14 mouse cellular contexts compared by ENCODE assay signal in genomic region chr12:17505620-17506074, GRCm38 (mm10). TPM values are rescaled to one million over a fixed set of nuclear protein-coding genes. Genes with fewer than 3 reads are reported as not detected.
A peak's percentile ranks its signal among the peaks of the same experiment; 100 is the strongest.
DNase-seq lines count a peak whose midpoint lies in the region; ATAC-seq lines count a peak whose summit lies in the region.
"Had no signal": no experiment of that assay in that cellular context is flagged by ENCODE, and none has a peak within 500 bp of the region (broad histone marks: within the 10 kb centered on the region; RNA-seq: fewer than 3 reads in every experiment).

No protein-coding gene starts in this region.

- H3K27me3 ChIP-seq in lung, embryonic 15.5 days, result no peaks in the 10 kb centered on the region
- H3K27me3 ChIP-seq in megakaryocyte, embryonic 14.5 days (replicated peaks), result peaks cover 24% of the 10 kb centered on the region

- no peak overlapping the region for H3K27ac ChIP-seq in lung, embryonic 15.5 days
- H3K27ac ChIP-seq: heart, adult 2 months; kidney, postnatal 0 days had no signal

- H3K4me1 ChIP-seq in lung, embryonic 15.5 days, result peaks cover 21% of the 10 kb centered on the region
- H3K4me1 ChIP-seq in megakaryocyte, embryonic 14.5 days, result peaks cover 39% of the 10 kb centered on the region

- peak; percentile 21; the same call in 1 of the 2 replicates for ATAC-seq in lung, embryonic 15.5 days (ENCODE audit: borderline replicate concordance, extremely low read depth, low FRiP score, low TSS enrichment)
- ATAC-seq in granulocyte monocyte progenitor cell, adult 5-6 weeks (replicated peaks; ENCODE audit: poor library complexity, severe bottlenecking), result peak; percentile 13
- ATAC-seq in cerebellum, adult (ENCODE audit: insufficient number of reproducible peaks, low FRiP score, low TSS enrichment), result no peak
- ATAC-seq: forebrain, embryonic 14.5 days had no signal

- no peak overlapping the region for H3K4me3 ChIP-seq in lung, embryonic 15.5 days
- peak overlapping the region; percentile 75 for H3K4me3 ChIP-seq in megakaryocyte, embryonic 14.5 days (replicated peaks)
- H3K4me3 ChIP-seq: heart, adult 2 months had no signal

- DNase-seq in lung, adult 18-20 months, result no peak
- peak; percentile 73 for DNase-seq in thymus, postnatal 14 days
- no peak for DNase-seq in ovary, adult 18-20 months (ENCODE audit: low spot score)
- no peak for DNase-seq in Muller cell, postnatal 12 days (ENCODE audit: inconsistent ontology term)
- DNase-seq: adrenal gland, postnatal 36 days; cerebellum, postnatal 25 days; heart, adult 2 months had no signal

- no peaks in the 10 kb centered on the region for H3K9me3 ChIP-seq in lung, embryonic 15.5 days
- no peaks in the 10 kb centered on the region; the same call in 1 of the 2 replicates for H3K9me3 ChIP-seq in megakaryocyte, embryonic 14.5 days
- H3K9me3 ChIP-seq: G1E had no signal

- no peak overlapping the region for H3K4me2 ChIP-seq in lung, embryonic 15.5 days

- WGBS in lung, embryonic 15.5 days, result 43% methylated on average over 2 of the region's 2 CpGs

- H3K36me3 ChIP-seq in lung, embryonic 15.5 days, result no peaks in the 10 kb centered on the region
- no peaks in the 10 kb centered on the region for H3K36me3 ChIP-seq in megakaryocyte, embryonic 14.5 days (replicated peaks; ENCODE audit: low read length)
- H3K36me3 ChIP-seq: G1E had no signal

- no peak overlapping the region for H3K9ac ChIP-seq in lung, embryonic 15.5 days

RNA-seq across cellular contexts. Expression of gene Odc1, which starts 38.9 kb away (rescaled TPM):
- polyA plus RNA-seq in lung, embryonic 15.5 days (2015; fragmentation: Nextera tagmentation; extraction: Ambion mirVana), result 192 and 214 TPM in 2 replicates
- 145 and 151 TPM in 2 replicates for total RNA-seq in granulocyte monocyte progenitor cell, adult 5-6 weeks (2014; fragmentation: Nextera tagmentation)
- total RNA-seq in granulocyte monocyte progenitor cell, adult 5-6 weeks (2017), result 379 and 430 TPM in 2 replicates
- 22.6 and 40.7 TPM in 2 replicates for polyA plus RNA-seq in megakaryocyte, embryonic 14.5 days (2012; ENCODE audit: insufficient read depth, low replicate concordance)
